Mouse (Mus musculus): Measurements from ENCODE around the gene Mamdc2. TPM values are rescaled to one million over a fixed set of nuclear protein-coding genes. Genes with fewer than 3 reads are reported as not detected.
A peak's percentile ranks its signal among the peaks of the same experiment; 100 is the strongest.
"Not testable (repeated sequence)": the region's sequence is repeated elsewhere in the genome, so short reads cannot be mapped to it uniquely, and the experiment has no call there.

Mamdc2 gene
- polyA plus RNA-seq (2015; fragmentation: Nextera tagmentation; extraction: Ambion mirVana), result 3.9 and 5.1 TPM in 2 replicates

DNA sequence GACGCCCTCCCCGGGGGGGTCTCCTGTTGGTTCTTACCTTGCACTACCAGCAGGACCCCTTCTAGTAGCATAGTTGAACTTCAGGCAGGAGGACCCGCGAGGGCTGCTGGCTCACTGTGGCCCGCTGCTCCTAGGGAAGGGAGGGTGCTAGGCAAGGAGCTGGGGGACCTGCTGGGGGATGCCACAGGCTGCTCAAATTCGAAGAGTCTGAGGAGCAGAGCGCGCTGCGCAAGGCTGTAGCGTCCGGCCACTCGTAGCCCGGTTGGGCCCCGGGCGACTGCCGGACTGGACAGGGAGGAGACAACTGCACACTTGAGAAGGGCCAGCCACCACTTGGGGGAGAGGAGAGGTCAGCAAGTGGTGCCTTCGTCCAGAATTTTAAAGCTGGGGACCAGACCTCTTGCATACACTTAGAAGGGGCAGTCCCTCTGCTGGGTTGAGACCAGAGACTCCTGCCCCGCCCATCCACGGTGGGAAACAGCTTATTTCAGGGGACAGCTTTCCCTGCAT lies at the start of gene Mamdc2:
Gene Mamdc2 (minus strand): TSS at position 455 of the 510 bp plus-strand sequence.
- TF ChIP-seq CTCF (IDR thresholded peaks at IDR 0.05; ENCODE audit: low read depth) (no peak), EP300 (optimal IDR thresholded peaks at IDR 0.05) (no peak)
- no peaks in the 10 kb centered on the region for H3K36me3 ChIP-seq (ENCODE audit: control insufficient read depth, insufficient read depth, low read length)
- peak; percentile 54 for ATAC-seq (ENCODE audit: low FRiP score, low TSS enrichment)
- peak within 1 kb of the TSS; percentile 93 for H3K4me2 ChIP-seq (replicated peaks; ENCODE audit: low read depth)
- no peaks in the 10 kb centered on the region; the same call in 1 of the 2 replicates for H3K4me1 ChIP-seq (replicated peaks; ENCODE audit: control insufficient read depth, insufficient read depth)
- peak within 1 kb of the TSS; percentile 66 for H3K9ac ChIP-seq (ENCODE audit: low read length)
- no peaks in the 10 kb centered on the region for H3K27me3 ChIP-seq (ENCODE audit: control insufficient read depth, insufficient read depth, low read length)
- peak within 1 kb of the TSS; percentile 52 for H3K4me3 ChIP-seq (ENCODE audit: low read depth, low read length)
- DNase-seq (ENCODE audit: low spot score), result peak; percentile 30
- WGBS, result under 1% methylated on average over 19 of the region's 19 CpGs
- H3K9me3 ChIP-seq (ENCODE audit: control insufficient read depth, low read length), result no peaks in the 10 kb centered on the region
- H3K27ac ChIP-seq (replicated peaks), result peak within 1 kb of the TSS; percentile 65

DNA sequence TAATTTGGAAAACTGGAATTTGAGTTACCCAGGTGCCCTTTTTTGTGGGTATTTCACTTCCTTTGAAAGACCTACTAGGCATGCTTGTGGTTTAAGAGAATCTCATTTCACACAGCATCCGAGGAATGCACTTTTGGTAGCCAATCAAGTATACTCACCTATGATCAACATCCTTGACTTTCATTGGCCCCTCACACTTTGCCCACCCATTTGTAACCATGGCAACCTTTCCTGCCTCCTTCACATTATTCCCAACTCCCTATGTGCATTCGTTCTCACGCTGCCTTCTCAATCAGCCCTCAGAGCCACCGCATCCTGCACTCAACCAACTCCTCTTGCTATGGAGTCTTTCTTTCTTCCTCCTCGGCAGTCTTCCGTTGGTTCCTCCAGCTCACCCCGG lies 49.8 kb upstream of the Mamdc2 start:
- H3K9ac ChIP-seq (ENCODE audit: low read length), result no peak overlapping the region
- H3K4me1 ChIP-seq (replicated peaks; ENCODE audit: control insufficient read depth, insufficient read depth), result no peaks in the 10 kb centered on the region
- no peak overlapping the region for H3K4me3 ChIP-seq (ENCODE audit: low read depth, low read length)
- H3K4me2 ChIP-seq (replicated peaks; ENCODE audit: low read depth), result no peak overlapping the region
- no peak for ATAC-seq (ENCODE audit: low FRiP score, low TSS enrichment)
- DNase-seq (ENCODE audit: low spot score), result no peak
- no peaks in the 10 kb centered on the region for H3K9me3 ChIP-seq (ENCODE audit: control insufficient read depth, low read length)
- H3K27me3 ChIP-seq (ENCODE audit: control insufficient read depth, insufficient read depth, low read length), result no peaks in the 10 kb centered on the region
- TF ChIP-seq CTCF (IDR thresholded peaks at IDR 0.05; ENCODE audit: low read depth) (no peak), EP300 (optimal IDR thresholded peaks at IDR 0.05) (no peak)
- no peaks in the 10 kb centered on the region for H3K36me3 ChIP-seq (ENCODE audit: control insufficient read depth, insufficient read depth, low read length)
- 90% methylated on average over 7 of the region's 7 CpGs for WGBS
- no peak overlapping the region for H3K27ac ChIP-seq (replicated peaks)

DNA sequence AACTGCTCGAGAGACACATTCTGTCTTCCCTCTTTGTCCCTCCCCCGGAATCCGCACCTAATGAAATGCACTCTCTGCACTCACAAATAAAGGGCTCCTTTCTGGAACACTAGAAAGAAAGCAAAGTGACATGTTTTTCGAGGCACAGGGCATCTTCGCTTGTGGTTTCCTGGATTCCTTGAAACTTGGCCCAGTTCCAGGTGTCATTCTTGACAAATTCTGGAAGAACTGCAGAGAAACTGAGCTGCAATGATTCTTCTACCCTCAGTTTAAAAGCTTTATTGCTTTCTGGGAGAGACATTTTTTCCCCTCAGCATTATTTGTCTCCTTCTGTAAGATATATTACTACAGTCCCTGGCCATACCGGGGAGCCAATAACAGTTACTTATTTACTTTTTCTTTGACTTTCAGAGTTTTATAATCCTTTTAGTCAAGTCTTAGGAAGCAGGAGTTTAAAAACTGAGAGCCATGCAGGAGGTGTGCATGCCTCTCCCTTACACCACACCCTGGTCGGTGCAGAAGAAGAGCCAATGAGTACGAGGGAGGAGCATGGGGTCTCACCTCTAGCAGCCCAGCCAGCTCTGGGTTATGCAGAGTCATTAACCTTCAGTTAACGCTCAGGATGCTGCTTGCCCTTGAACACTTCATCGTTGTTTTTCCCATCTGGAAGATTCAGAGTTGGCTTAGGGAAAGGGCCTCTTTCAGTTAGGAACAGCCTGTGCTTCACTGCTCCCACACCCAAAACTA lies 49.1 kb upstream of the Mamdc2 start:
- H3K4me2 ChIP-seq (replicated peaks; ENCODE audit: low read depth), result no peak overlapping the region
- ATAC-seq (ENCODE audit: low FRiP score, low TSS enrichment), result no peak
- no peak overlapping the region for H3K27ac ChIP-seq (replicated peaks)
- no peak overlapping the region for H3K9ac ChIP-seq (ENCODE audit: low read length)
- no peak for DNase-seq (ENCODE audit: low spot score)
- no peaks in the 10 kb centered on the region for H3K36me3 ChIP-seq (ENCODE audit: control insufficient read depth, insufficient read depth, low read length)
- 46% methylated on average over 10 of the region's 10 CpGs for WGBS
- H3K4me3 ChIP-seq (ENCODE audit: low read depth, low read length), result no peak overlapping the region
- H3K9me3 ChIP-seq (ENCODE audit: control insufficient read depth, low read length), result no peaks in the 10 kb centered on the region
- no peak for TF ChIP-seq CTCF (IDR thresholded peaks at IDR 0.05; ENCODE audit: low read depth)
- no peak for TF ChIP-seq EP300 (optimal IDR thresholded peaks at IDR 0.05)
- no peaks in the 10 kb centered on the region for H3K4me1 ChIP-seq (replicated peaks; ENCODE audit: control insufficient read depth, insufficient read depth)
- H3K27me3 ChIP-seq (ENCODE audit: control insufficient read depth, insufficient read depth, low read length), result no peaks in the 10 kb centered on the region

DNA sequence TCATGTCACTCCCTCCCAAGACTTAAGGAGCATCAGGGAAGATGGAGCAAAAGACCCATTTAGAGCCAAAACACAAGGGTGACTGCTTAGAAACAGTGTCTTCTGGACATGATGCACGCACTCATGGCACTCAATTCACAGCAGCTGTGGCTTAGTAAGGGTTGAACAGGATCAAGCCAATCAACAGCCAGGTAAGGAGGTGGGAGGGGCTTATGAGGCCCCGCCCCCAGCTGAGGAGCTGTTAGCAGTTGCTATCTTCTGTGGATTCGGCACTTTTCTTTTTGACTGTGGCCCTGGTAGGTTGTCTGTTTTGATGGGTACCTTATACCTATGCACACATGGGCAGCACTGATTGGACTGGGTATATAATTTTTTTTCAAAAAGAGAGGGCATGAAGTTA lies 48.3 kb upstream of the Mamdc2 start:
- H3K4me2 ChIP-seq (replicated peaks; ENCODE audit: low read depth), result no peak overlapping the region
- no peaks in the 10 kb centered on the region for H3K9me3 ChIP-seq (ENCODE audit: control insufficient read depth, low read length)
- no peak overlapping the region for H3K9ac ChIP-seq (ENCODE audit: low read length)
- ATAC-seq (ENCODE audit: low FRiP score, low TSS enrichment), result no peak
- WGBS, result 91% methylated on average over 3 of the region's 3 CpGs
- H3K27me3 ChIP-seq (ENCODE audit: control insufficient read depth, insufficient read depth, low read length), result no peaks in the 10 kb centered on the region
- no peak for DNase-seq (ENCODE audit: low spot score)
- H3K4me3 ChIP-seq (ENCODE audit: low read depth, low read length), result no peak overlapping the region
- H3K27ac ChIP-seq (replicated peaks), result no peak overlapping the region
- no peaks in the 10 kb centered on the region for H3K36me3 ChIP-seq (ENCODE audit: control insufficient read depth, insufficient read depth, low read length)
- no peak for TF ChIP-seq CTCF (IDR thresholded peaks at IDR 0.05; ENCODE audit: low read depth)
- no peak for TF ChIP-seq EP300 (optimal IDR thresholded peaks at IDR 0.05)
- H3K4me1 ChIP-seq (replicated peaks; ENCODE audit: control insufficient read depth, insufficient read depth), result no peaks in the 10 kb centered on the region

DNA sequence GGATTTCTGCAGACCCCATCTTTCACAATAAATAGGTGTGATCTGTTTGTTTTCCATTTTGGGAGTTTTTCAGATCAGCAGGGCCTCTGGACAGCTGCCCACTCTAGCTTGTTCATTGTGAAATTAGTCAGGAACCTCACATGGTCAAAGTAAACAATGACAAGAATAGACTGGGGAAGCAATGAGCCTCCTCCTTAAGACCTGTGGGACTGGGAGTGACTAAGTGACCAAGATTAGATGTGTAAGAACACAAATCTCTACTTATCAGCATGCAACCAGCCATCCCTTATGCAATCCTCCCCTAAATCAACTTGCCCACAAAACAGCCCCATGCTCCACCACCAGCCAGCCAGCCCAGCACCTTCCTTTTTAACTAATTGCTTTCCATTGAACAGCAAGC lies 44.4 kb upstream of the Mamdc2 start:
- TF ChIP-seq CTCF (IDR thresholded peaks at IDR 0.05; ENCODE audit: low read depth) (no peak), EP300 (optimal IDR thresholded peaks at IDR 0.05) (no peak)
- Histone ChIP-seq H3K4me1 (replicated peaks; ENCODE audit: control insufficient read depth, insufficient read depth) (no peaks in the 10 kb centered on the region), H3K27ac (replicated peaks) (no peak overlapping the region), H3K27me3 (ENCODE audit: control insufficient read depth, insufficient read depth, low read length) (no peaks in the 10 kb centered on the region), H3K4me3 (ENCODE audit: low read depth, low read length) (no peak overlapping the region), H3K9ac (ENCODE audit: low read length) (no peak overlapping the region), H3K9me3 (ENCODE audit: control insufficient read depth, low read length) (no peaks in the 10 kb centered on the region), H3K36me3 (ENCODE audit: control insufficient read depth, insufficient read depth, low read length) (no peaks in the 10 kb centered on the region), H3K4me2 (replicated peaks; ENCODE audit: low read depth) (no peak overlapping the region)
- DNase-seq (ENCODE audit: low spot score) (no peak), ATAC-seq (ENCODE audit: low FRiP score, low TSS enrichment) (no peak)

DNA sequence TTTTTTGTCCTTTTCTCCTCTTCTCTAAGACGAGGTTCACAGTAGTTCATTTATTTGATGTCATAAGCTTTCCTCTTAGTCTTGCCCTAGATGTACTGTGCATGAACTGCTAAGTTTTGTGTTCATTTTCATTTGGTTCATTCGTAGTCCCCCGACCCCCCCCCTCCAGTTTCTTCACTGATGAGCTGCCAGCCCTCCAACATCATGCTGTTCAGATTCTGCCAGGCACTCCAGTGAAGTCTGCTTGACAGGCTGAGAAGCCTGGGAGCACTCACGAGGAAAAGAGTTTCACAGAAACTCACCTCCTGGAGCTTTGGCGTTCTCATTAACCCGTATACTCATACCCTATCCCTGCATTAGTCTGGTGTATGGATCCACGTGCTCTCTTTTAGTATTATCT lies 42.5 kb upstream of the Mamdc2 start:
- ATAC-seq (ENCODE audit: low FRiP score, low TSS enrichment); H3K27me3 ChIP-seq (ENCODE audit: control insufficient read depth, insufficient read depth, low read length); H3K4me2 ChIP-seq (replicated peaks; ENCODE audit: low read depth); H3K9ac ChIP-seq (ENCODE audit: low read length); H3K27ac ChIP-seq (replicated peaks); H3K36me3 ChIP-seq (ENCODE audit: control insufficient read depth, insufficient read depth, low read length); DNase-seq (ENCODE audit: low spot score); H3K9me3 ChIP-seq (ENCODE audit: control insufficient read depth, low read length); H3K4me1 ChIP-seq (replicated peaks; ENCODE audit: control insufficient read depth, insufficient read depth); H3K4me3 ChIP-seq (ENCODE audit: low read depth, low read length): not testable (repeated sequence)
- WGBS, result 52% methylated on average over 7 of the region's 7 CpGs
